Mouse (Mus musculus) right cerebral cortex, postnatal 10 days (tissue): ENCODE measurements around the gene Gm21190.
"Not testable (repeated sequence)": the region's sequence is repeated elsewhere in the genome, so short reads cannot be mapped to it uniquely, and the experiment has no call there.

Experiments used
- DNase-seq, 2 experiments: peaks; one replicate each; pipeline ENCODE4 v3.0.0; 2021; ENCODE audit warnings: low spot score in 2 of 2

The Gm21190 gene

DNA sequence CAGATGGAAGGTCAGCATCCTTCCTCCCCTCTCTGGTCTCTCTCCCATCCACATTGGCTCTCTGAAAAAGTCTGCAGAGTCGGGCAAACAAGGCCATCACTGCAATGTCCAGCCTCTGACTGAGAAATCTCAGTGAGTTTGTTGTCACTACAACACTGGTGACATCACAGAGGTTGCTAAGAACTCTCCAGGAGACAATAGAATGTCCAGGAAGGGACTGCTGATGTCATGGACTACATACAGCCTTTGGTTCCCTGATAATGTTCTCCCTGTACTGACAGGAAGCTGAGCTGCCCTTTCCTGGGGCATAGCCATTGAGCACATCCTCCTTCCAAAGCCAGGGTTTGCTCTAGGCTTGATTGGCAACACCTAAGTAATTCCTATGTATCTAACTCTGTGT, at the start of gene Gm21190:
Gene Gm21190 (minus strand): TSS at position 101 of the 400 bp plus-strand sequence.
- DNase-seq: not testable (repeated sequence)

DNA sequence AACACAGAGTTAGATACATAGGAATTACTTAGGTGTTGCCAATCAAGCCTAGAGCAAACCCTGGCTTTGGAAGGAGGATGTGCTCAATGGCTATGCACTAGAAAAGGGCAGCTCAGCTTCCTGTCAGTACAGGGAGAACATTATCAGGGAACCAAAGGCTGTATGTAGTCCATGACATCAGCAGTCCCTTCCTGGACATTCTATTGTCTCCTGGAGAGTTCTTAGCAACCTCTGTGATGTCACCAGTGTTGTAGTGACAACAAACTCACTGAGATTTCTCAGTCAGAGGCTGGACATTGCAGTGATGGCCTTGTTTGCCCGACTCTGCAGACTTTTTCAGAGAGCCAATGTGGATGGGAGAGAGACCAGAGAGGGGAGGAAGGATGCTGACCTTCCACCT, 48.0 kb upstream of the Gm21190 start, which contains the start of gene Gm21083:
Gene Gm21083 (plus strand): TSS at position 301 of the 400 bp plus-strand sequence.
- not testable (repeated sequence) for DNase-seq

DNA sequence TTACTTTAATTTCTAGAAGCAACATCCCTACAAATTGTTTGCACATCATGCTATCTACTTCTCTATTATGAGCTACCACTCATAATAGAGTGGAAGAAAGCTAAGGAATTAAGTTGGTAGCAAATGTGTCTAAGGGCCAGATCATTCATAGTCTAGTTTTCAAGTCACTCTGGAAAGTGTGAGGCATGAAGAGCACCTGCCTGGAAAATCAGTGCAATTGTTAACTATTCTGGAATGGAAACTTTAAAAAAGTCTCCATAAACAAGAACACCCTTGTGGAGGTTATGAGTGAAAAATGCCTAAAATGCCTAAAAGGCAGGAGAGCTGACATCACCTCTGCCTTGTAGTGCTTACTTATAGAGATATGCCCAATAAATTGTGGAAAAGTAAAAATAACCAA, 44.7 kb upstream of the Gm21190 start:
- not testable (repeated sequence) for DNase-seq

DNA sequence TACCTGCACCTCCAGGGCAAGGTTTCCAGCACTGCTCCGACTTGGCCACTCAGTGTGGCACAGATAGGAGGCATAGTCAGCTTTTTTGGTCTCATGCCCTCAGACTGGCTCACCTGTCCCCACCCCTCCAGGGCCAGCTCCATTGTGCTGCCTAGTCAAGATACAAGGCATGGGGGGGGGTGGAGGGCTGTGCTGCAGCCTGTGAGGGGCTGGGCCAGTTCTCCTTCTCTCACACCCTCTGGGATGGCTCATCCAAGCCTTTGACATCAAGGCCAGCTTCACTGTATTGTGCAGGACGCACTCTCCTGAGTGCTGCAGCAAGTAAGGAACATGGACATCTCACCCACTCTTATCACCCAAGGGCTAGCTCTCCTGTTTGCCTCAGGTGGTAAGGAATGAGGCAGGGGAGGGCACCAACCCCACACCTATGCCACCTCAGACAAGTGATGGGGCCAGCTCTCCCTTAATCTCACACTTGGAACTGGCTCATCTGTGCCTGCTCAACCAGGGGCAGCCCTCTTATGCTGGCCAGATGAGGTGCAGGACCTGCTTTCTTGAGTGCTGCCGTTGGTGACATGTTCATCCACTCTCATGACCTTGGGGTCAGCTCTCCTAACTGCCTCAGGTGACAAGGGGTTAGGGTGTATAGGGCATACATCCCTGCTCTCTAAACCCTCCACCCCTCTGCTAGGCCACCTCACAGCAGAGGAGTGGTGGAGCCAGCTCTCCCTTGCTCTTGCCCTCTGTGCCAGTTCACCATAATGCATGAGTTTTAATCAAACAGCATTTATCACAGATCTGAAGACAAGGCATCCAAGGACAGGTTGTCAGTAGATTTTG, 32.6 kb upstream of the Gm21190 start:
- DNase-seq: not testable (repeated sequence)

DNA sequence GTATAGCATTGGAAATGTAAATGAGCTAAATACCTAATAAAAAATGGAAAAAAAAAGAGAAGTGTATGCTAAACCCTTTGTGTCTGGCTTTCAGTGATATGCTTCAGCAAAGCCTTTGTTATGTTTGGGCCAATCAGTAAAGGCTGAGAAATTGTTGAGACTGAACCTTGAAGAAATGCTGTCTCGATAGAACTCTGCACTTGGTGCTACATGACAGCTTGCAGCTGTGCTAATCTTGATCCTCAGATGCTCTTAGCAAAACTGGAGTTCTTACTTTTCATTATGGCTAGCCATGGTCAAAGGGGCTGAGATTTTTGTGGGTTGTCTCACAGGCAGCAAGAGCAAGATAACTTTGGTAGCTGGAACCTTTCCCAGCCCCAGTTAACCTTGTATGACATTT, 29.6 kb upstream of the Gm21190 start:
- not testable (repeated sequence) for DNase-seq

DNA sequence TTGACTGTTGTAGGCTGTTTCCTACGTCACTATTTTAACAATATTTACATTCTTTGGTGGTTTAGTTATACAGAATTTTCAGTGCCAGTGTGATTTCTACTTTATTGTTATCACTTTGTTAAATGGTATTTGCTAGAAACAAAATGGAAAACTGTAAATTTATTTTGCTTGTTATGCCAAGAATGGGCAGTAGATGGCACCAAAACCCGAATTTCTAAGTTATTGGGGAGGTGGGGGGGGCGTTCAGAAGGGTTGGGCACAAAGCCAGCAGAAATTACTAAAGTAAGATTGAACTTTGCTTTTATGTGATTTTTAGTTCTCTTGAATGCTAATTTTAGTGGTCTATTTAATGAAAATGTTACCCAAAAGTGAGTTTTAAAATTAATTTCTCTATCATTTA, 20.6 kb upstream of the Gm21190 start:
- DNase-seq: not testable (repeated sequence)

DNA sequence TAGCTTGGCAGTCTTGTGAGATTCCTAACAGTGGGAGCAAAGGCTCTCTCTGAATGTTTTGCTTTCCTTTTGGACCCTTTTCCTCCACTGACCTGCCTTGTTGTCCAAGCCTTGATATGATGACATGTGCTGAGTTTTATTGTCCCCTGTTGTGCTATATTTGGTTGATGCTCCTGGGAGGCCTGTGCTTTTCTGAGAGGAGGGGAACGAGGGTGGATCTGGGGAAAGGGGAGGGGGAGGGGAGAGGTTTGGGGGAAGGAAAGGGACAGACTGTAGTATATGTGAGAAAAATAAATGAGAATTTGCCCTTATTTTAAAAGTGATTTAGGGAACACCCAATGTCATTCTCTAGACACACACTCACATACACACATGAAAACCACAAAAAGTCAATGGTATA, 20.1 kb upstream of the Gm21190 start:
- not testable (repeated sequence) for DNase-seq

DNA sequence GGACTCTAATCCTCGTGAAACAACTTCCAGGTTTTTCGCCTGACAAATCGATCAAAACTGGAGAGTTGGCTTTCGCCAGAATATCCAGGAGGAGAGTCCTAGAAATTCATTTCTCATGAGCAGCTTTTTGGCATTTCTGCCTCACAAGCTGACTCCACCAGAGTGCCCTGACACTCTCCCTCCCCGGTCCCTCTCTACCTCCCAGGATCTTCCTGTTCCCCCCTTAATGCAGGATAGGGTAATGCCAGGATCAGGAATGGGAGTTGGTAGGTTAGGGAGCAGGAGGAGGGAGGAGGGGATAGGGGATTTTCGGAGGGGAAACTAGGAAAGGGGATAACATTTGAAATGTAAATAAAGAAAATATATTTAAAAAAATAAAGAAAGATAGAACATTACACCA, 19.6 kb upstream of the Gm21190 start:
- not testable (repeated sequence) for DNase-seq

DNA sequence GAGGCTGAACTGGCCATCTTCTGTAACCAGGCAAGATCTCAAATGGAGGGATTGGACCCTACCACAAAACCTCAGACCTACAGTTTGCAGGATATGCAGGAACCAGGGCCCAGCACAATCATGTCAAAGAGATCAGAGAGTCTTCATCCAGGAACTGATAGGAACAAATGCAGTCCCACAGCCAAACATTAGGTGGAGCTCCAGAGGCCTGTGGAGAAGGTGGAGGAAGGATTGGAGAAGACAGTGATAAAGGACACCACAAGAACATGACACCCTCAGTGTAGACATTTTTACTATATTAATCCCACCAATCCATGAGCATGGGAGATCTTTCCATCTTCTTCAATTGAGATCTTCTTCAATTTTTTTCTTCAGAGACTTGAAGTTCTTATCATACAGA, 6.6 kb downstream of the Gm21190 start:
- not testable (repeated sequence) for DNase-seq

DNA sequence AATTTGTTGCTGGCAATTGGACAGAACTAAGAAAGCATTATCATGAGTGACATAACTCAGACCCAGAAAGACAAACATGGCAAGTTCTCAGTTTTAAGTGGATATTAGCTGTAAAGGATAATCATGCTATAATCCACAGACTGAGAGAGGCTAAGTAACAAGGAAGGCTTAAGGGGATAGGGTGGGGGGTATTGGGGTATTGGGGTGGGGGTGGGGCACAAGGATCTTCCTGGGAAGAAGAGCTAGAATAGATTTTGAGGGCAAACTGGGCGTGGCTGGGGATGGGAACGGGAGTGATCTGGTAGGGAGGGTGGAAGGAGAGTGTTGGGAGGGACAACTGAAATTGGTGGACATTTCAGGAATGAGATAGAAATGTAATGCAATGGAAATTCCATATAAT, 7.0 kb downstream of the Gm21190 start:
- not testable (repeated sequence) for DNase-seq

DNA sequence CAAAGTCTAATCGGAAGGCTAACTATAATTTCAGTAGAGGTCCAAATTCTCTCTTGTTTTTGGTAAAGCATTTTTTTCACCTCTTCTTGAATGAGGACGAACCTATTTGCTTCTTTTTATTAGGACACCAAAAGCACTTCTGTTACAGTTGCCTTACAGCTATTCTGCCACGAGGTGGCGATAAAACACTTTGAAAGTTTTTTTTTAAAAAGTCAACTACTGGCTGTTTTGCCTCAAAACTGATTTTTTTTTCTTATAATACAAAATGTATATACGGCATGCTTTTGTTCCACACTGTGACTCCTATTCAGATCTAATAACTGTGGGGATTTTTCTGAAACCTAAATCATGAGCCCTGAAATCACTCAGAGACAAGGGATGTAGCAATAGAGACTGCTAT, 8.6 kb downstream of the Gm21190 start:
- peak in 1 of 2 experiments; percentile 26 for DNase-seq

DNA sequence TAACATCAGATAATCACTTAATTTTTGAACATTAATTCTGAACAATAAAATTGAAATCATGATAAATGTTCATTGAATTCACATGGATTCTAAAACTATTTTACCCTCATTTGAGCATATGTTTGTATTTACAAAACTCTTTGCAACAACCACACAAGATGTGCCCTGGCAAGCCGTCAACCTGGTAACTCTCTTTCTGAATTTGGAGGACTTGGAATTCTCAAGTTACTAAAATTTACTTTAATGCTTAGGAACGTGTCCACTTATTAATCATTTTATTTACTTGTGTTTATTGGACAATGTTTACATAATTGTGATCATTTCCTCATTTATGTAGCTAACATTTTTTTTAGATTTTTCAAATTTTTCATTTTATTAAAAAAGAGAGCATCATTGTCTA, 11.9 kb downstream of the Gm21190 start:
- DNase-seq: not testable (repeated sequence)

DNA sequence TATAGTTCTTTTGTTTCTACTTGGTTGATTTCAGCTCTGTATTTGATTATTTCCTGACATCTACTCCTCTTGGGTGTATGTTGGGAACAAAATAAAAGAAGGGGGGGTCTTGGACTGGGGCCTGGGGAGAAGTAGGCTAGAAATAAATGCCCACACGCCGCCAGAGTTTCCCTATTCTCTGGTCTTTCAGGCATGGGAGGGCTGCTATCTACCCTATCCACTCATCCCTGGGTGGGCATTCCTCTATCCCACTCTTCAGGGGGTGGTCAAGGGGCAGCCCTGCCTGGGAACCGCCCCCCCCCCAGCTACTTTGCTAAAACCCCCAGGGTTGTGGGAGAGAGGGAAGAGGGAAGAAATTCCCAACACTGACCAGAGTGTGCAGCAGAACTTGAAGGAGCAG, 16.8 kb downstream of the Gm21190 start:
- not testable (repeated sequence) for DNase-seq

DNA sequence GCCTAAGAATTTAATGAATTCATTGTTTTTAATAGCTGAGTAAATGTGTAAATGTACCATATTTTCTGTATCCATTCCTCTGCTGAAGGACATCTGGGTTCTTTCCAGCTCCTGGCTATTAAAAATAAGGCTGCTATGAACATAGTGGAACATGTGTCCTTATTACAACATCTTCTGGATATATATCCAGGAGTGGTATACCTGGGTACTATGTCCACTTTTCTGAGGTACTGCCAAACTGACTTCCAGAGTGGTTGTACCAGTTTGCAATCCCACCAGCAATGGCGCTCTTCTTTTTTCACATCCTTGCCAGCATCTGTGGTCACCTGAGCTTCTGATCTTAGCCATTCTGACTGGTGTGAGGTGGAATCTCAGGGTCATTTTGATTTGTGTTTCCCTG, 19.1 kb downstream of the Gm21190 start:
- not testable (repeated sequence) for DNase-seq

DNA sequence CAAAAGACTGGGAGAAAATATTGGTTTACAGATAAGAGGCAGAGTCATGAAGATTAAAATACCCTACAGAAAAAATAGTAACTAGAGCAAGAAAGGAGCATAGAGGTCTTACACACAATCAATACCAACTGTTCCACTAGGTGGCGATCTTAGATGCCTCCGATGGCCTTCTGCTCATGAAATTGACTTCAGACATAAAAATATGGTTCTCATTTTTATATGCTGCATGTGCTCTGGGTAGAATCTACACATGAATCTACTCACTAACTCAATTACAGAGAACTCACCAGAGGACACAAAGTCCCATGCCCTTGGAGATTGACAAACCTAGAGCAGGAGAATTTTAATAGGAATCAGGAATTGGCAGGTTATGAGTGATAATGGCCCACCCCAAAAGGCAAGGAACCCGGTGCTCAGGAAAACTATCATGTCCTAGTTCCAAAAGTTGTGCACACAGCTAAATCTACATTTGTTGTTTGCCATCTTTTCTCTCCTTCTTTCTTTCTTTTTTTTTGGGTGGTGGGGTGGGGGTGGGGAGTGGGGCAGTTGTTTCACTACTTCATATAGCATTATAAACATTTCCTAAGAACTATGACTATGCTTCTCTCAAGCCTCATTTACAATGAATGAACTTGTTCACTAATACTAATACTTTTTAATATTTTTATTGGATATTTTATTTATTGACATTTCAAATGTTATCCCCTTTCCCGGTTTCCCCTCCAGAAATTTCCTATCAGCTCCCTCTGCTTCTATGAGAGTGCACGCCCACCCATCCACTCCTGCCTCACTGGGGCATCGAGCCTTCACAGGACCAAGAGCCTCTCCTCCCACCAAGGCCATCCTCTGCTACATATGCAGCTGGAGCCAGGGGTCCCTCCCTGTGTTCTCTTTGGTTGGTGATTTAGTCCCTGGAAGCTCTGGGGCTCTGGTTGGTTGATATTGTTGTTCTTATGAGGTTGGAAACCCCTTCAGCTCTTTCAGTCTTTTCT, 20.3 kb downstream of the Gm21190 start:
- DNase-seq: not testable (repeated sequence)

DNA sequence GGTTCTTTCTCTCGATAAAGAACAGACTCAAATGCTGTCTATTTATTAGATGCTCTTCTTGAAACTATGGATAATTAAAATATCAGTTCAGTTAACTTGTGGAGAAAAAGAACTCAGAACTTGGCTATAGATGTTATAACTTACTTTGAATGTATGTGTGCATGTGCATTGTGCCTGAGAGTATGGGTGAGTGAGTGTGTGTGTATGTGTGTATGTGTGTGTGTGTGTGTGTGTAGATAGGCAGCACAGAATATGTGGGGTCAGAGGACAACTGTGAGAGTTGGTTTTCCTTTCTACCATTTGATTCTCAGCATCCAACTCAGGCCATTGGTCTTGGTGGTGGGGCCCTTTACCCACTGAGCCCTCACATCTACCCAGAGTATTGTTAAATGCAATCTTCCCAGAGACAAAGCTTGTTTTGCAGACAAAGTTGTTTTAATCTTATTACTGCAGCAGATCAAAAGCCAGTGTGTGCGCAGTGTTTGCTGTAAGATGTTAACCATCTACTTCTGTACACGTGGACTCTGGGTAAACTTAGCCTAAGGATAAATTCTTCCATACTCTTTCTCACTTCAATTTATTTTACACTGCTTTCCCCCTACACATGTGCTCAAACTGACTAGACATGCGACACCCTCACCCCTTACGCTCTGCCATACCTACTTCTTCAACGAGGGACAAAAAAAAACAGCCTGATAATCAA, 21.1 kb downstream of the Gm21190 start:
- DNase-seq: not testable (repeated sequence)

DNA sequence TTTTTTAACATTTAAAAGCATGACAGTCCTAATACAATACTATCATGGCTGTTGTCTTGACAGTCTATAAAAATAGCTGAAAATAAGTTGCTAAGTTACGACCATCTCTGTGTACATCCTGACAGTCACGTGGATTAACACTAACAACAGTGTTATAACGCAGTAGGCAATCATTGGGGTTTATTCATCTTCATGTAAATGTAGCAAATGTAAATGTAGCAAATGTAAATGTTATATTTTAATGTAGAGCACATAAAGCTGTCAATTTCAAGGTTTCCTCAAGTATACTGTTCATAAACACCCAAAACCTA, 21.8 kb downstream of the Gm21190 start:
- DNase-seq: no peak

DNA sequence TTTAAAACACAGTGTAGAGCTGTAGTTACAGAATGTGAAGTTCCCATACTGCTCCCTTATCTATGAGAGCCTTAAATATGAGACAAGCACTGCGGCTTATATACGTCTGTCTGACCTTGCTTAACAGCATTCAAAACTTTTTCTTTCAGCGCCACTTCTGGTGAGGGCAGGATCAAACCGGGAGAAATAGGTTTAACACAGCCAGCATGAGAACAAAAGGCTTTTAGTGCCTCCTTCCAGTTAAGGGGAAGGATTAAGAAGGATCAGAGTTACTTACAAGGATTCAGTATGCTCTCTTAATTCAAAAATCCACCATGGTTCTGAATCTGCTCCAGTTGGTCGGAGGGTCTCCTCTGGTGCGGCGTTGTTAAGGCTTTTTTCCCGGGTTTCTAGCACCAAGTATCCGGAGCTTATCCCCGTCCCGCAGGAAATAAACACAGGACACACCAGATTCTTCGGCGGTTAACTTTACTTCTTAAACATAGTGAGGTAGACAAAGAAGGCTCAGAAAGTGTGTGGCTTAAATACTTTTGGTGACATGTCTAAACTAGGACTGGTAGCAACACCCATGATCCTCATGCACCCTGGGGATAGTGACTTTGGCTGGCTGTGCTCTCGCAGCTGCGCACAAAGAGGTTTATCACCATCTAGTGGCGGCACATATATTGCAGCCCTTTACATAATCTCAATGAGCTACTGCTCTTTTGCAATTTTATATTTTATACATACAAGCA, 22.3 kb downstream of the Gm21190 start:
- DNase-seq: peak; percentile 30 to 44

DNA sequence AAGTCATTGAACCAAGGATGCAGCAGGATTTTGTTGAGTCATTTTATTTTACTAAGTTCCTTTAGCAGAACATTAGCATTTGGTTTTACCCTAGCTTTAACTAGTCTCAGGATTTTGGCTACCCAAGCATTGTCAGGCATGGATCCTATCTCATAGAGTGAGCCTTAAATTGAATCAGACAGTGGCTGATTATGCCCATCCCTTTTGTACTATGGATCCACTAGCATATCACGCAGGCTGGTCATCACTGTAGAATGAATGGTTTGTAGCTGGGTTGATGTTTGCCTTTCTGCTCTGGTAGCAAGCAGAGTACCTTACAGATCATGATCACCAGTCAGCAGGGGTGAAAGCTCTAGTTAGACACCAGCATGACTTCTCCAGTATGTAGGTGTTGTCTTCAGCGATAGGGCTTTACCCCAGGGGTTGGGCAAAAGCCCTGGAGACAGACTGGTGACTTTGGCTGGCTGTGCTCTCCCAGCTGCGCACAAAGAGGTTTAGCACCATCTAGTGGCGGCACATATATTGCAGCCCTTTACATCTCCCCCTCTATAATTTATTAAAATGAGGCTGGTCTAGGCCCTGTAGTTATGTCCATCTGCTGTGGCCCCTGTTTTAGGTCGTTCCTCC, 30.1 kb downstream of the Gm21190 start:
- peak in 1 of 2 experiments; percentile 26 for DNase-seq

DNA sequence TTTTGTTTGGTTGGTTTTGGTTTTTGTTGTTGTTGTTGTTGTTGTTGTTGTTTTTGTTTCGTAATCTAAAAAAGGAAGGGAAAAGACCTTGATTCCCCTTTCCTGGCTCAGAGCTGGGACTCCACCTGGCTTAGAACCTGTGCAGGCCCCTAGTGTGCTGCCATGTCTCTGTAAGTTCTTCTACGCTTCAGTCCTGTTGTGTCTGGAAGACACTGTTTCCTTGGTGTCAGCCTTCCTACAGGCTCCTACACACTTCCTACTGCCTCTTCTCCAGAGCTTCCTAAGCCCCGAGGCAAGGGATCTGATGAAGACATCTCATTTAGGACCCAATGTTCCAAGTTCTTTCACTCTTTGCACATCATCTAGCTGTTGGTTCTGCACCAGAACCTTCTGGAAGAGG, 30.7 kb downstream of the Gm21190 start:
- not testable (repeated sequence) for DNase-seq

DNA sequence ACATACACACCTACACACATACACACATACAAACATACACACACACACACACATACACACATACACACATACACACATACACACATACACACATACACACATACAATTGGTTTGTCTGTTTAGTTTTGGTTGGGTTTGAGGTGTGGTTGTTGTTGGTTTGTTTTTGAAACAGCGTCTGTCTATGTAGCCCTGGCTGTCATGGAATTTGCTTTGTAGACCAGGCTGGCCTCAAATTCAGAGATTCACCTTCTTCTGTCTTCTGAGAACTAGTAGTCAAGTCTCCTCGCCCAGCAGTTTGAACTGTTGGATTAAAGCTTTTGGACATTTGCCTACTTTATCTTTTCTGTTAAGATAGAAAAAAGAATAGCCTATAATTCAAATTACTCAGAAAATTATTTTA, 38.1 kb downstream of the Gm21190 start:
- DNase-seq: not testable (repeated sequence)
